Mouse (Mus musculus) layer of hippocampus, postnatal 25 days (tissue): ENCODE measurements at regions not wholly inside any gene's neighbourhood (a gene's known extent, or its start where the extent isn't known, plus 50 kb on each side); places are given as distances from the start of the nearest gene placed in this dataset.

ENCODE experiments used
- DNase-seq, 2 experiments: peaks; one replicate each; pipeline ENCODE4 v3.0.0; 2022; ENCODE audit warnings: mixed read lengths in 2 of 2, low spot score in 1 of 2; ENCODE audit errors: extremely low spot score in 1 of 2

- DNase-seq: no peak
These were observed 97.7 kb downstream of the Tmem30b start for GRCm38 (mm10) chr12:73448388-73448965.

- no peak for DNase-seq
These were observed 99.0 kb downstream of the Tmem30b start for GRCm38 (mm10) chr12:73447172-73447571.

- DNase-seq: no peak
These were observed 100.0 kb downstream of the Tmem30b start for GRCm38 (mm10) chr12:73446148-73446547.

- no peak for DNase-seq
These were observed 100.6 kb downstream of the Tmem30b start for GRCm38 (mm10) chr12:73445562-73445961.

GRCm38 (mm10) chr12:73445128-73445527, 101.1 kb downstream of the Tmem30b start:
- no peak for DNase-seq

- DNase-seq: no peak
These were observed 104.9 kb downstream of the Tmem30b start for GRCm38 (mm10) chr12:73441326-73441725.

GRCm38 (mm10) chr12:73434684-73435083, 111.5 kb downstream of the Tmem30b start:
- DNase-seq: no peak

- DNase-seq: no peak
These were observed 113.6 kb downstream of the Tmem30b start for GRCm38 (mm10) chr12:73432546-73432945.

- DNase-seq: no peak
These were observed 118.0 kb downstream of the Tmem30b start for GRCm38 (mm10) chr12:73428171-73428570.

GRCm38 (mm10) chr12:73424814-73425213, 121.4 kb downstream of the Tmem30b start:
- DNase-seq: no peak

GRCm38 (mm10) chr12:73417101-73417500, 129.1 kb downstream of the Tmem30b start:
- no peak for DNase-seq

- DNase-seq: no peak
These were observed 129.8 kb downstream of the Tmem30b start for GRCm38 (mm10) chr12:73416367-73416897.

GRCm38 (mm10) chr12:73415856-73416366, 129.3 kb downstream of the Slc38a6 start:
- DNase-seq: no peak

GRCm38 (mm10) chr12:73413439-73414196, 127.0 kb downstream of the Slc38a6 start:
- no peak for DNase-seq

- DNase-seq: no peak
These were observed 125.9 kb downstream of the Slc38a6 start for GRCm38 (mm10) chr12:73412500-73412899.

- no peak for DNase-seq
These were observed 124.3 kb downstream of the Slc38a6 start for GRCm38 (mm10) chr12:73410924-73411323.

GRCm38 (mm10) chr12:73409481-73410085, 123.0 kb downstream of the Slc38a6 start:
- no peak for DNase-seq

GRCm38 (mm10) chr12:73408614-73409013, 122.0 kb downstream of the Slc38a6 start:
- no peak for DNase-seq

GRCm38 (mm10) chr12:73408165-73408564, 121.6 kb downstream of the Slc38a6 start:
- DNase-seq: no peak

- no peak for DNase-seq
These were observed 120.0 kb downstream of the Slc38a6 start for GRCm38 (mm10) chr12:73406556-73407087.

- no peak for DNase-seq
These were observed 119.0 kb downstream of the Slc38a6 start for GRCm38 (mm10) chr12:73405583-73405982.
